Mouse (Mus musculus) heart, embryonic 14.5 days (tissue): Measurements from ENCODE around the gene Vars. TPM values are rescaled to one million over a fixed set of nuclear protein-coding genes. Genes with fewer than 3 reads are reported as not detected.

Experiments used
- ATAC-seq: fragments of 200-750 bp; cut with Nextera tagmentation; 2 replicates; pipeline ENCODE4 v1.8.0; 2017; ENCODE audit warnings: low read depth, moderate TSS enrichment; ENCODE audit not compliant: insufficient number of reproducible peaks, insufficient read depth, low FRiP score
- H3K27ac ChIP-seq, 2 experiments: fragments of 200-500 bp in 1 of 2; fragments of 300-500 bp in 1 of 2; sonication (generic) in 1 of 2; replicated peaks in 1 of 2; 2 replicates each; pipeline ENCODE4 v1.5.1; 2012 to 2014; ENCODE audit warnings: low read depth in 2 of 2, low read length in 2 of 2, control low read depth in 1 of 2, mild to moderate bottlenecking in 1 of 2, mixed read lengths in 1 of 2; ENCODE audit not compliant: control insufficient read depth in 1 of 2, insufficient read depth in 1 of 2
- H3K27me3 ChIP-seq: fragments of 300-500 bp; sonication (generic); 2 replicates; pipeline ENCODE4 v1.6.1; 2014; ENCODE audit warnings: mild to moderate bottlenecking, low read length, control low read depth; ENCODE audit not compliant: control insufficient read depth, insufficient read depth
- H3K36me3 ChIP-seq: fragments of 300-500 bp; sonication (generic); 2 replicates; pipeline ENCODE4 v1.6.1; 2014; ENCODE audit warnings: mild to moderate bottlenecking, control low read depth, low read length, mixed read lengths; ENCODE audit not compliant: control insufficient read depth, insufficient read depth
- H3K4me1 ChIP-seq, 2 experiments: fragments of 200-500 bp in 1 of 2; fragments of 300-500 bp in 1 of 2; sonication (generic) in 1 of 2; 2 replicates each; pipeline ENCODE4 v1.6.1; 2012 to 2014; ENCODE audit warnings: low read length in 2 of 2, control low read depth in 1 of 2, mixed read lengths in 1 of 2; ENCODE audit not compliant: control insufficient read depth in 2 of 2, insufficient read depth in 2 of 2
- H3K4me2 ChIP-seq: fragments of 300-500 bp; sonication (generic); 2 replicates; pipeline ENCODE4 v1.6.1; 2014; ENCODE audit warnings: mild to moderate bottlenecking, low read length
- H3K4me3 ChIP-seq, 2 experiments: fragments of 200-500 bp in 1 of 2; fragments of 300-500 bp in 1 of 2; sonication (generic) in 1 of 2; 2 replicates each; pipeline ENCODE4 v1.5.1; 2012 to 2014; ENCODE audit warnings: low read length in 2 of 2, mild to moderate bottlenecking in 2 of 2, control low read depth in 1 of 2, low read depth in 1 of 2, moderate library complexity in 1 of 2; ENCODE audit not compliant: control insufficient read depth in 1 of 2, insufficient read depth in 1 of 2
- H3K9ac ChIP-seq: fragments of 300-500 bp; sonication (generic); 2 replicates; pipeline ENCODE4 v1.6.1; 2014; ENCODE audit warnings: mild to moderate bottlenecking, low read length
- H3K9me3 ChIP-seq: fragments of 300-500 bp; sonication (generic); 2 replicates; pipeline ENCODE4 v1.6.1; 2016; ENCODE audit warnings: low read length, control low read depth; ENCODE audit not compliant: control insufficient read depth
- WGBS: fragments of 180-500 bp; shearing (Covaris S2); extraction: QIAGEN DNeasy Blood & Tissue Kit; methylation state at CpG from one replicate; pipeline ENCODE4 v1.1.7; 2014; 5-methylcytosine and 5-hydroxymethylcytosine counted together
- polyA plus RNA-seq: library from polyadenylated mRNA; unstranded; fragments of >200 nt; fragmentation: Nextera tagmentation; extraction: Ambion mirVana; gene quantifications from 2 replicates; pipeline ENCODE4 v1.2.1, GENCODE M21; 2014

Gene Vars
- polyA plus RNA-seq, result 41.7 and 42.9 TPM in 2 replicates

- ATAC-seq, result peak; percentile 88
- Histone ChIP-seq H3K27me3 (no peaks in the 10 kb centered on the region), H3K4me2 (peak within 1 kb of the TSS; percentile 98), H3K9me3 (no peaks in the 10 kb centered on the region), H3K4me1 (peaks cover 16 to 48% of the 10 kb centered on the region in 2 experiments), H3K4me3 (peak within 1 kb of the TSS; percentile 74 to 76), H3K36me3 (peaks cover 40% of the 10 kb centered on the region), H3K27ac (peak within 1 kb of the TSS; percentile 95 to 98), H3K9ac (peak within 1 kb of the TSS; percentile 93)
- WGBS, result under 1% methylated on average over 62 of the region's 83 CpGs
These were observed at the start of gene Vars for GRCm38 (mm10) chr17:35000717-35001451. Gene Vars, plus strand, starts transcription at chr17:35000987.

GRCm38 (mm10) chr17:34951636-34952377 lies 49.0 kb upstream of the Vars start:
- peaks cover 3 to 13% of the 10 kb centered on the region in 2 experiments for H3K4me1 ChIP-seq
- H3K9me3 ChIP-seq, result no peaks in the 10 kb centered on the region
- under 1% methylated on average over 29 of the region's 29 CpGs for WGBS
- H3K9ac ChIP-seq, result peak overlapping the region; percentile 100
- peaks cover 22% of the 10 kb centered on the region for H3K36me3 ChIP-seq
- H3K4me3 ChIP-seq, result peak overlapping the region; percentile 98 to 99
- peaks cover 5% of the 10 kb centered on the region; the same call in 1 of the 2 replicates for H3K27me3 ChIP-seq
- peak overlapping the region; percentile 78 for H3K4me2 ChIP-seq
- no peak; the same call in 1 of the 2 replicates for ATAC-seq
- H3K27ac ChIP-seq, result peak overlapping the region; percentile 76 to 85

GRCm38 (mm10) chr17:34952378-34953040 lies 48.3 kb upstream of the Vars start:
- peak overlapping the region; percentile 100 for H3K9ac ChIP-seq
- ATAC-seq, result peak; percentile 73
- no peaks in the 10 kb centered on the region for H3K9me3 ChIP-seq
- peaks cover 22% of the 10 kb centered on the region for H3K36me3 ChIP-seq
- H3K4me2 ChIP-seq, result peak overlapping the region; percentile 78
- peaks cover 7% of the 10 kb centered on the region; the same call in 1 of the 2 replicates for H3K27me3 ChIP-seq
- WGBS, result under 1% methylated on average over 23 of the region's 23 CpGs
- peak overlapping the region; percentile 76 to 85 for H3K27ac ChIP-seq
- peak overlapping the region; percentile 98 to 99 for H3K4me3 ChIP-seq
- H3K4me1 ChIP-seq, result peaks cover 3 to 13% of the 10 kb centered on the region in 2 experiments

GRCm38 (mm10) chr17:34953258-34953657 lies 47.5 kb upstream of the Vars start:
- Histone ChIP-seq H3K9ac (no peak overlapping the region), H3K4me3 (no peak overlapping the region), H3K4me1 (peaks cover 3 to 13% of the 10 kb centered on the region in 2 experiments), H3K4me2 (no peak overlapping the region), H3K36me3 (peaks cover 22% of the 10 kb centered on the region), H3K27ac (peak overlapping the region in 1 of 2 experiments; percentile 85; a peak in 1 of 4 replicates), H3K9me3 (no peaks in the 10 kb centered on the region), H3K27me3 (peaks cover 7% of the 10 kb centered on the region; the same call in 1 of the 2 replicates)
- 84% methylated on average over 3 of the region's 3 CpGs for WGBS
- no peak for ATAC-seq

GRCm38 (mm10) chr17:34953904-34954303 lies 46.9 kb upstream of the Vars start:
- Histone ChIP-seq H3K9me3 (no peaks in the 10 kb centered on the region), H3K27ac (no peak overlapping the region), H3K27me3 (peaks cover 7% of the 10 kb centered on the region; the same call in 1 of the 2 replicates), H3K4me2 (no peak overlapping the region), H3K9ac (no peak overlapping the region), H3K4me1 (peaks cover 3 to 13% of the 10 kb centered on the region in 2 experiments), H3K36me3 (peaks cover 22% of the 10 kb centered on the region), H3K4me3 (no peak overlapping the region)
- ATAC-seq, result no peak
- WGBS, result 93% methylated on average over 4 of the region's 4 CpGs

- ATAC-seq, result no peak
- Histone ChIP-seq H3K9me3 (no peaks in the 10 kb centered on the region), H3K27ac (no peak overlapping the region), H3K4me2 (no peak overlapping the region), H3K27me3 (peaks cover 7% of the 10 kb centered on the region; the same call in 1 of the 2 replicates), H3K4me1 (peaks cover 3 to 14% of the 10 kb centered on the region in 2 experiments), H3K4me3 (no peak overlapping the region), H3K9ac (no peak overlapping the region), H3K36me3 (peaks cover 17% of the 10 kb centered on the region)
- 74% methylated on average over 4 of the region's 4 CpGs for WGBS
These were observed 46.0 kb upstream of the Vars start for GRCm38 (mm10) chr17:34954831-34955230.

GRCm38 (mm10) chr17:34955884-34956283 lies 44.9 kb upstream of the Vars start:
- ATAC-seq, result no peak
- no peaks in the 10 kb centered on the region for H3K9me3 ChIP-seq
- WGBS, result 73% methylated on average over 3 of the region's 3 CpGs

More at GRCm38 (mm10) chr17:34955884-34956283, 44.9 kb upstream of the Vars start:
- no peak overlapping the region for H3K27ac ChIP-seq
- H3K4me2 ChIP-seq, result no peak overlapping the region
- H3K4me3 ChIP-seq, result no peak overlapping the region
- peaks cover 6% of the 10 kb centered on the region for H3K36me3 ChIP-seq
- peaks cover 0 to 15% of the 10 kb centered on the region in 2 experiments; a peak in 3 of 4 replicates for H3K4me1 ChIP-seq
- H3K9ac ChIP-seq, result no peak overlapping the region
- H3K27me3 ChIP-seq, result peaks cover 7% of the 10 kb centered on the region; the same call in 1 of the 2 replicates
